Mouse (Mus musculus) kidney, postnatal 0 days (tissue): ENCODE measurements around the gene Gnas. TPM values are rescaled to one million over a fixed set of nuclear protein-coding genes. Genes with fewer than 3 reads are reported as not detected.

ENCODE experiments used
- ATAC-seq: fragments of 200-750 bp; cut with Nextera tagmentation; replicated peaks from 2 replicates; pipeline ENCODE4 v1.8.0; 2017; ENCODE audit warnings: low read depth, moderate number of reproducible peaks, moderate TSS enrichment, moderate library complexity; ENCODE audit not compliant: low FRiP score
- DNase-seq: peaks from one replicate; pipeline ENCODE4 v3.0.0-alpha.2; 2016; ENCODE audit warnings: low spot score
- H3K27ac ChIP-seq: fragments of 300-500 bp; sonication (generic); 2 replicates; pipeline ENCODE4 v1.5.1; 2014; ENCODE audit warnings: mild to moderate bottlenecking
- H3K27me3 ChIP-seq: fragments of 300-500 bp; sonication (generic); 2 replicates; pipeline ENCODE4 v1.6.1; 2014; ENCODE audit warnings: low read length, mixed read lengths; ENCODE audit not compliant: insufficient read depth
- H3K36me3 ChIP-seq: fragments of 300-500 bp; sonication (generic); 2 replicates; pipeline ENCODE4 v1.6.1; 2014; ENCODE audit warnings: low read length, mixed read lengths; ENCODE audit not compliant: insufficient read depth
- H3K4me1 ChIP-seq: fragments of 300-500 bp; sonication (generic); replicated peaks from 2 replicates; pipeline ENCODE4 v1.6.1; 2014; ENCODE audit warnings: antibody characterized with exemption, low read length, mixed read lengths; ENCODE audit not compliant: insufficient read depth
- H3K4me2 ChIP-seq: fragments of 300-500 bp; sonication (generic); 2 replicates; pipeline ENCODE4 v1.6.1; 2014; ENCODE audit warnings: mild to moderate bottlenecking, low read length, moderate library complexity, mixed read lengths
- H3K4me3 ChIP-seq: fragments of 300-500 bp; sonication (generic); replicated peaks from 2 replicates; pipeline ENCODE4 v1.5.1; 2014; ENCODE audit warnings: low read depth, low read length
- H3K9ac ChIP-seq: fragments of 300-500 bp; sonication (generic); 2 replicates; pipeline ENCODE4 v1.6.1; 2014; ENCODE audit warnings: low read depth, low read length
- H3K9me3 ChIP-seq: fragments of 300-500 bp; sonication (generic); replicated peaks from 2 replicates; pipeline ENCODE4 v1.6.1; 2016; ENCODE audit warnings: low read length, inconsistent platforms, mixed read lengths
- CTCF ChIP-seq: IDR thresholded peaks from 2 replicates; pipeline ENCODE4 v1.5.1; 2016; ENCODE audit warnings: antibody characterized with exemption, low read depth, mild to moderate bottlenecking, moderate library complexity
- WGBS: fragments of 180-500 bp; shearing (Covaris S2); extraction: QIAGEN DNeasy Blood & Tissue Kit; methylation state at CpG from one replicate; pipeline ENCODE4 v1.1.7; 2014; 5-methylcytosine and 5-hydroxymethylcytosine counted together
- polyA plus RNA-seq: library from polyadenylated mRNA; unstranded; fragments of >200 nt; fragmentation: Nextera tagmentation; extraction: Ambion mirVana; gene quantifications from 2 replicates; pipeline ENCODE4 v1.2.1, GENCODE M21; 2015

Gene Gnas
- polyA plus RNA-seq, 1 experiment from 2014 or later: 1,363 TPM

DNA sequence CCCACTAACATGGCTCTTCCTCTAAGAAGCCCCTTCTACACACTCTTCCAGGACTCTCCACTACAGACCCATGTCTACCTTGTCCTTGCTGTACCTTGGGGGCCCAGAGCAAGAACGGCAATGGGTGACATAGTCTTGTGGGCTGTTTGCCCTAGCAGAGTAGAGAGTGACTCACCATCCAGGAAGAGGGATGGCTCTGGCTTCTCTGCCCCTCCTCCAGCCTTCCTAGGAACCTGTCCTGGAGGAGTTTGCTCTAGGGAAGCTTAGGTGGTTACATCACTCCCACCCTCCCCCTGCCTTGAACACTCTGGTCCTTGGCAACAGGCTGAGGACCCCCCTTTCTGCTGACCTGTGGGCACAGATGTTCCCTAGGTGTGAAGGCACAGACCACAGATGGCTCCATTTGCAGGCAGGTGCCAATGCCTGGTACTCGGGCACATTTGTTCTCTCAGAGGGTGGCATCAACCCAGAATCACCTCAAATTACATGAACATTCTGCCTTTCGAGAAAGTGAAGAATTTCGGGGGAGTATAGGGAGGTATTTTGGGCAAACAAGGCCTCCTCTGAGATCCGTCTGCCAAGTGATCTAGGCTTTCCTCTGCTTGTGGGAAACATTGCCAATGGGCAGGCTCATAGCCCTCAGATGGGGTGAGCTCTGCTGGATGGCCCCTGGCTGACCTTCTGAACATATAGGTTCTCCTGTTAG is 20.9 kb upstream of the Gnas start:
- H3K9me3 ChIP-seq: no peaks in the 10 kb centered on the region
- no peaks in the 10 kb centered on the region for H3K4me1 ChIP-seq
- ATAC-seq (no peak; the same call in 1 of the 2 replicates), DNase-seq (no peak)
- no peak for TF ChIP-seq CTCF
- H3K4me2 ChIP-seq: no peak overlapping the region
- no peaks in the 10 kb centered on the region for H3K27me3 ChIP-seq
- no peak overlapping the region for H3K4me3 ChIP-seq
- WGBS: 38% methylated on average over 5 of the region's 5 CpGs
- no peaks in the 10 kb centered on the region for H3K36me3 ChIP-seq
- H3K9ac ChIP-seq: no peak overlapping the region
- H3K27ac ChIP-seq: no peak overlapping the region

DNA sequence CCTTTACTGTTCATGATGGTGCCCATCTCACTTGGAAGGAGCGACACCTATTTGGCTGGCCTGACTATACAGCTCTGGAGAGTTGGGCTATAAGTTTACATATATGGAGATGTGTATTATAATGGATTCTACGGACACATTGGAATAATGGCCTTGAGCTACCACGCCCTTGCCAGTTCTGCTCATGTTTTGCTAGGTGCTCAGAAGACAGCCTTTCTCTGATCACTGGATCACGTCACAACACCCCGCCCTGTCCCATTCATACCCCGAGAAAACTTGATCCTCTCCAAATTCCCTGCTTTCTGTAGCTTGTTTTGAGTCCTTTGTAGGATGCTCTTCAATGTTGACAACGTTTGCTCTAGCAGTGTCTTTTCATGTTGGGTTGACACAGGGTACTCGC is 19.9 kb upstream of the Gnas start:
- no peaks in the 10 kb centered on the region for H3K4me1 ChIP-seq
- H3K4me3 ChIP-seq: no peak overlapping the region
- DNase-seq: no peak
- WGBS: 89% methylated on average over 8 of the region's 8 CpGs
- ATAC-seq: no peak
- TF ChIP-seq CTCF: no peak
- H3K27me3 ChIP-seq: no peaks in the 10 kb centered on the region
- no peak overlapping the region for H3K4me2 ChIP-seq
- no peak overlapping the region for H3K27ac ChIP-seq
- no peak overlapping the region for H3K9ac ChIP-seq
- H3K9me3 ChIP-seq: no peaks in the 10 kb centered on the region
- no peaks in the 10 kb centered on the region for H3K36me3 ChIP-seq

DNA sequence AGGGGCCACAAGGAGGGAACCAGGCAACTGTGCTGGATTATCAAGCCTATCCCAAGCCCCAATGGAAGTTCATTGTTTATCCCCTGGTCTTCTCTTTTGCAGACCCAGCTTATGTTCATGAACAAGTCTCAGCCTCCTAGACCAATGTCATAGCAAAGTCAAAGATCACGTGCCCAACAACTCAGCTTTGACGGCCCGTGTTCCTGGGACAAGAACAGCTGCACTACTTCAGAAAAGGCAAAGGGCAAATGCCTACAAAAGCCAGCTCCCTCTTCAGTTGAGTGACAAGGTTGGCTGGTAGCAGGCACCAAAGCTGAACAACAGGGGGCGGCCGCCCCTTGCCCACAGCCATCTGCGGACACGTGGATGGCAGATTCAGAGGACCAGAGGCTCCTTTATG is 13.7 kb upstream of the Gnas start:
- no peak for TF ChIP-seq CTCF
- ATAC-seq (no peak), DNase-seq (no peak)
- H3K4me1 ChIP-seq: no peaks in the 10 kb centered on the region
- H3K4me2 ChIP-seq: no peak overlapping the region
- no peak overlapping the region for H3K9ac ChIP-seq
- H3K9me3 ChIP-seq: no peaks in the 10 kb centered on the region
- no peaks in the 10 kb centered on the region for H3K36me3 ChIP-seq
- no peak overlapping the region for H3K4me3 ChIP-seq
- H3K27me3 ChIP-seq: no peaks in the 10 kb centered on the region
- 84% methylated on average over 7 of the region's 7 CpGs for WGBS
- no peak overlapping the region for H3K27ac ChIP-seq

DNA sequence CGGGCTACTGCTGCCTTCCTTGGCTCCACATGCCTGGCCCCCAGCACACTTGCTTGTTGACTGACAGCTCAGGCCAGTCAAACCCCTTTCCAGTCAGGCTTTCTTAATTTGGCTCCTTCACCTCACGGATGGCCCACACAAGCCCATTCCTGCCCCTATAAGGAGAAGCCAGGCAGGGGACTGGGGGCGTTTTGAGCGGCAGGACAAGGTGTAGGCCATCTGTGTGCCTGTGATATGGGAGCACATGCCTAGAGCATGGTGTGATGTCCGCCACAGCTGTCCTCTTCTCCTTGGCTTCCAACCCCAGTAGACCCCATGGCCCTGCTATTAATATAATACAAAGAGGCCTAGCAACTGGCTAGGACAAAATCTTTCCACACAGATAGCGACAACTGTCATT is 12.7 kb upstream of the Gnas start:
- DNase-seq (no peak), ATAC-seq (no peak)
- Histone ChIP-seq H3K36me3 (no peaks in the 10 kb centered on the region), H3K4me1 (no peaks in the 10 kb centered on the region), H3K4me2 (no peak overlapping the region), H3K4me3 (no peak overlapping the region), H3K9ac (no peak overlapping the region), H3K9me3 (no peaks in the 10 kb centered on the region), H3K27ac (no peak overlapping the region), H3K27me3 (no peaks in the 10 kb centered on the region)
- no peak for TF ChIP-seq CTCF
- WGBS: 85% methylated on average over 6 of the region's 6 CpGs

DNA sequence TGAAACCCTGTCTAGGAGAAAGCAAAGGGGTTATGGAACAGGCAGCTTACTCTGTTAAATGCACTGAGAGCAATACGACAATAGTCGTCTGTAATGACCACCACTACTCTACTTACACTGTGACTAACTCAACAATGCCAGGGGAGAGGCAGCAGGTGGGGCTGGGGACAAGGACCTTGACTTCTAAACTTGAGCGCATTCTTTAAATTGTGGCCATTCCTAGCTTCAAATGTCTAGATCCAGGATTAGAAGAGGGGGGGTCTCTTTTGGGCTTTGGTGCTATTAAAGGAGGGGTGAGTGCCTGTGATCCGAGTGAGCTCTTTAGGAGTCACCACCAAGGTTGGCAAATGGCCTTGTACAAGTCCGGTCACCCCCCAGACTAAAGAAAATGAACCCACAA is 11.0 kb upstream of the Gnas start:
- Histone ChIP-seq H3K27ac (no peak overlapping the region), H3K9me3 (no peaks in the 10 kb centered on the region), H3K4me2 (no peak overlapping the region), H3K27me3 (no peaks in the 10 kb centered on the region), H3K36me3 (no peaks in the 10 kb centered on the region), H3K9ac (no peak overlapping the region), H3K4me3 (no peak overlapping the region), H3K4me1 (no peaks in the 10 kb centered on the region)
- DNase-seq: no peak
- ATAC-seq: no peak
- no peak for TF ChIP-seq CTCF
- WGBS: 81% methylated on average over 5 of the region's 5 CpGs

DNA sequence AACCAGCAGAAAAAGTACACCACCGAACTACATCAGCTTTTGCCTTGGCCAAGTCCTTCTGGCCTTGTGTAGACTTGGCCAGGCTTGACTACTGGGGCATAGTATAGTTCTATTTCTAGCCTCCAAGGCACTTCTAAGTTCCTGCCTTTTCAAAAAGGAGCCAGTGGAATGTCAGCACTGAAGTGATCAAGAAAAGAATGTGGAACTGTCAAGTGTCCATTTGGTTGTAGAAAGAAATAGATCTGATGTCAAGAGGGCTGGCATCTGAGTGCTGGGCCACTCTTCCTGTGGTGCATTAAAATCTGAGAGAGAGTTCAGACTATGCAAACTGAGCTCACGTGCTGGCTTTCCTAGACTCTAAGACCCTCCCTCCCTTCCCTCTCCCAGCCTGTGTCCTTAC is 10.2 kb upstream of the Gnas start:
- no peak for ATAC-seq
- no peak for TF ChIP-seq CTCF
- Histone ChIP-seq H3K4me2 (no peak overlapping the region), H3K4me1 (no peaks in the 10 kb centered on the region), H3K9ac (no peak overlapping the region), H3K27me3 (no peaks in the 10 kb centered on the region), H3K4me3 (no peak overlapping the region), H3K36me3 (no peaks in the 10 kb centered on the region), H3K9me3 (no peaks in the 10 kb centered on the region), H3K27ac (no peak overlapping the region)
- WGBS: 74% methylated on average over 2 of the region's 2 CpGs
- no peak for DNase-seq

DNA sequence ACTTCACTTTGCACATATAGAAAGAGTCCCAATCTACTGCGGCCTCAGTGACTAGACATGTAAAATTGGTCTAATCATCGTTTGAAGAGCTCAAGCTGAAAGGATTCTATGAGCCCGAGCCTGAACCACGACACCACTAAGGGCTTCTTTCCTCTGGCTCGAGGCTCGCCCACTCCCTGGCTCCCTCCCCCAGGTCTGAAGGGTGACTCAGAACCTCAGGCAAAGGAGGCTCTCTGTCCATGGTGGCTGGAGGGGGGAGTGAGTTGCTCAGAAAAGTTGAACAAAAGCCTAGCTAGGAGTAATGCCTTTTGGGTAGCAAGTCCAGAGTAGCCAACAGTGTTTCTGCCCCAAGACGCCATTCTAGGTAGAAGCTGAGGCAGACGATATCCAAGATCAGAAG is 4.3 kb upstream of the Gnas start:
- Histone ChIP-seq H3K4me2 (no peak overlapping the region), H3K9me3 (peaks cover 6% of the 10 kb centered on the region; the same call in 1 of the 2 replicates), H3K36me3 (peaks cover 10% of the 10 kb centered on the region; the same call in 1 of the 2 replicates), H3K4me1 (no peaks in the 10 kb centered on the region), H3K4me3 (no peak overlapping the region), H3K27ac (no peak overlapping the region), H3K27me3 (no peaks in the 10 kb centered on the region), H3K9ac (no peak overlapping the region)
- ATAC-seq: no peak
- 71% methylated on average over 8 of the region's 8 CpGs for WGBS
- no peak for DNase-seq
- no peak for TF ChIP-seq CTCF
